Mouse (Mus musculus): ENCODE results near the gene Fry. TPM values are rescaled to one million over a fixed set of nuclear protein-coding genes. Genes with fewer than 3 reads are reported as not detected.

The Fry gene
- total and polyA plus RNA-seq, 2 experiments from 2014 or later = 47.6 to 130 TPM

DNA sequence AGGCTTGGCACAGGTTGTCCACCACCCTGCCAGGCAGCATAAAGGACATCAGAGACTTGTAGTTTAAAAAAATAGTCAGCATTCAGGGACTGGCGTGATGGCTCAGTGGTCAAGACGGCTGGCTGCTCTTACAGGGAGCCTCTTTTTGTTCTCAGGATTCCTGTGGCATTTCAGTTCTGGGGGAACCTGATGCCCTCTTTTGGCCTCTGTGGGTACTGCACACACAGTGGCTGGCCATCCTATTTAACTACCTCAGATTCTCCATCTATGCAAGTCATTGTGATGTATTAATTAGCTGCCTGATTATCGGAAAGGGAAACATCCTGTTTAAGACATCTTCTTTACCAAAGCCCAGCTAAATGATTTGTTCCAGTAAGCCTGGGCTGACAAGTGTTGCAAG lies 128.3 kb downstream of the Fry start:
- WGBS = 67% methylated on average over 3 of the region's 3 CpGs
- Histone ChIP-seq H3K27ac (ENCODE audit: low read depth, low read length) (no peak overlapping the region), H3K4me2 (ENCODE audit: low read depth) (no peak overlapping the region), H3K9ac (no peak overlapping the region), H3K27me3 (ENCODE audit: insufficient read depth, low read length) (no peaks in the 10 kb centered on the region), H3K9me3 (ENCODE audit: low read length) (no peaks in the 10 kb centered on the region), H3K4me1 (ENCODE audit: insufficient read depth) (no peaks in the 10 kb centered on the region), H3K36me3 (ENCODE audit: insufficient read depth) (no peaks in the 10 kb centered on the region), H3K4me3 (ENCODE audit: low read depth, low read length) (no peak overlapping the region)
- TF ChIP-seq CTCF (IDR thresholded peaks at IDR 0.05; ENCODE audit: low read depth) = peak; percentile 49; the same call in 1 of the 2 replicates
- ATAC-seq (no peak), DNase-seq (no peak)

DNA sequence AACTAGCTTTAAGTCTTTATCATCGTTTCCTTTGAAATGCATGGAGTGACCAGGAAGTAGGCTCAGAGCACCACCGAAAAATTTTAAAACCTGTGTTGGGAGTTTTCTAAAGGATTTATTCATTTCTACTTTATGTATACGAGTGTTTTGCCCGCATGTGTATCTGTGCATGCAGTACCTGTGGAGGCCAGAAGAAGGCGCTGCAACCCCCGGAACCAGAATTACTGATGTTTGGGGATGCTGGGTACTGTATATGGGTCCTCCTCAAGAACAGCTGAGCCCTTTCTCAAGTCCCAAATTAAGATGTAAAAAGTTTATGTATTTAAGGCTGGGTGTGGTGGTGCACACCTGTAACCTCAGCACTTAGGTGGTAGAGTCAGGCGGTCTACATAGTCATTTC lies 139.3 kb downstream of the Fry start:
- H3K4me2 ChIP-seq (ENCODE audit: low read depth) = no peak overlapping the region
- no peaks in the 10 kb centered on the region for H3K36me3 ChIP-seq (ENCODE audit: insufficient read depth)
- no peaks in the 10 kb centered on the region for H3K9me3 ChIP-seq (ENCODE audit: low read length)
- peak overlapping the region; percentile 98; the same call in 1 of the 2 replicates for H3K27ac ChIP-seq (ENCODE audit: low read depth, low read length)
- DNase-seq (peak; percentile 24), ATAC-seq (no peak)
- H3K9ac ChIP-seq = no peak overlapping the region
- no peaks in the 10 kb centered on the region for H3K27me3 ChIP-seq (ENCODE audit: insufficient read depth, low read length)
- 87% methylated on average over 7 of the region's 7 CpGs for WGBS
- no peak overlapping the region for H3K4me3 ChIP-seq (ENCODE audit: low read depth, low read length)
- no peaks in the 10 kb centered on the region for H3K4me1 ChIP-seq (ENCODE audit: insufficient read depth)
- TF ChIP-seq CTCF (IDR thresholded peaks at IDR 0.05; ENCODE audit: low read depth) = peak; percentile 51

DNA sequence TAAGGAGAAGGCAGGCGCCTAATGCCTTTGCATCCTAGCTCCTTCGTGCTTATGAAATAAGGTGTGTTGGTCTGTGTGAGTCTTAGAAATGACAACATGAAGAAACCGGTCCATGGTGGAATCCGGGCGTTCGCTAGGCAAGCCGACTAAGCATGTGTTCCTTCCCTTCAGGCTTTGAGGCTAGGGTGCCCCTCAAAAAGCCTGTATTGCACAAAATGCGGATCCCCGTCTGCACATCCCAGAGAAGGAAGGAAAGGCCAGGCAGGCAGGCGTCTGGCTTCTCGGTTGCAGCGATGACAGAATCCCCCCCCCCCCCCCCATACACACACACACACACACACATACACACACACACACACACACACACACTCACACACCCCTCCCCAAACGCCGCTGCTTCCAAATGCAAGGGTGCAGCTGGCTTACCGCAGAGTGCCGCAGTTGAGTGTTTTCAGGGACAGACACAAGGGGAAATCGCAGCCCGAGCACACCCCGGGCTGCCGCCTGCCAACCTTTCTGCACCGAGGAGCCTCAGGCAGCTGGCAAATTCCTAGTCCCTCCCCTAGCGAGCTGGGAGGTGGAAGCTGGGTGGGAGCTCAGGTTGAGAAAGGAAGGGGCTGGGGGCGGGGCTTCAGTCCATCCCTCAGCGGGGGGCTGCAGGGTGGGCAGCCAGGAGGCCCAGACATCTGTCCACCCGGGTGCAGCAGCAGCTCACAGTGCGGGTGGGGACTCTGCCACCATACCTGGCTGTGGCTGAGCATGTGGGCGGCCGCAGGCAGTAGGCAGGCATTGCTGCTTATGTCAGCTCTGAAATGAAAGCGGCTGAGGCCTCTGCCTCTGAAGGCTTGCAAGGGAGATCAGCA lies 141.0 kb downstream of the Fry start:
- peak overlapping the region; percentile 98 for H3K27ac ChIP-seq (ENCODE audit: low read depth, low read length)
- DNase-seq = peak; percentile 90
- H3K36me3 ChIP-seq (ENCODE audit: insufficient read depth) = no peaks in the 10 kb centered on the region
- H3K9me3 ChIP-seq (ENCODE audit: low read length) = no peaks in the 10 kb centered on the region
- H3K4me1 ChIP-seq (ENCODE audit: insufficient read depth) = 0 out of 2 replicates have a peak, but pooled peaks cover 7% of the 10 kb centered on the region
- 1% methylated on average over 26 of the region's 29 CpGs for WGBS
- no peak for TF ChIP-seq CTCF (IDR thresholded peaks at IDR 0.05; ENCODE audit: low read depth)
- peak overlapping the region; percentile 90 for H3K9ac ChIP-seq
- ATAC-seq = peak; percentile 91
- H3K4me2 ChIP-seq (ENCODE audit: low read depth) = peak overlapping the region; percentile 68
- H3K4me3 ChIP-seq (ENCODE audit: low read depth, low read length) = peak overlapping the region; percentile 60
- H3K27me3 ChIP-seq (ENCODE audit: insufficient read depth, low read length) = no peaks in the 10 kb centered on the region

DNA sequence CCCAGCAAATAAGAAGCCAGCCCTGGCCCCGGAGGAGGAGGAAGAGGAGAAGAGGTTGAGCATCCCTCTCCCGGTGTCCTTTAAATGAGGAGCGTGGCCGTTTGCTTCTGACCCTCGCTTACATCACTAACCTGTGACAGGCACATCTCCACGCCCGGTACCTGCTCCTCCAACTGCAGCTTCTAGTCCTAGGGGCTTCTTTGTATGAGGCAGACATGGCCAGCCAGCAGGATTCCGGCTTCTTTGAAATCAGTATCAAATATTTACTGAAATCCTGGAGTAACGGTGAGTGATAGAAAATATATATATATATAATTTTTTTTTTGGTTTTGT lies 141.6 kb downstream of the Fry start:
- no peak for TF ChIP-seq CTCF (IDR thresholded peaks at IDR 0.05; ENCODE audit: low read depth)
- WGBS = 20% methylated on average over 9 of the region's 9 CpGs
- Histone ChIP-seq H3K27ac (ENCODE audit: low read depth, low read length) (peak overlapping the region; percentile 98), H3K4me3 (ENCODE audit: low read depth, low read length) (peak overlapping the region; percentile 60), H3K9me3 (ENCODE audit: low read length) (no peaks in the 10 kb centered on the region), H3K4me1 (ENCODE audit: insufficient read depth) (0 out of 2 replicates have a peak, but pooled peaks cover 7% of the 10 kb centered on the region), H3K4me2 (ENCODE audit: low read depth) (peak overlapping the region; percentile 68), H3K36me3 (ENCODE audit: insufficient read depth) (no peaks in the 10 kb centered on the region), H3K9ac (peak overlapping the region; percentile 90), H3K27me3 (ENCODE audit: insufficient read depth, low read length) (no peaks in the 10 kb centered on the region)
- peak; percentile 38 for ATAC-seq
- no peak for DNase-seq

DNA sequence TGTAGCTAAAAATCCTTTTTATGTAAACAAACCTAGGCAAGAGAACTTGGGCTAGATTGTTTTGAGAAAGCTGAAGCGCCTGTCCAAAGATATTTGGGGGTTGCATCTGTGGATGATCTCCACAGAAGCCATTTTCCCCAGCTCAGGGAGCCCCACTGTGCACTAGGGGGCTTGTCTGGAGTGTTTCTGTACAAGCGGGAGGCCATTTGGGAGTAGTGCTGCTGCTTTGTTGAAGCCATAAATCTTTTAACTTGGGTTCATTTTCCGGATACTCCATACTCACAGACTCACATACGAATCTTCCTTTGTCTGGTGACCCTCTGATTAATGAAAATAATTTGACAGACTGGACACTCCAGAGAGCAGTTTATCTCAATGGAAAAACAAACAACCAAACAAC lies 142.9 kb downstream of the Fry start:
- ATAC-seq (no peak), DNase-seq (peak; percentile 42)
- Histone ChIP-seq H3K27ac (ENCODE audit: low read depth, low read length) (peak overlapping the region; percentile 62), H3K9me3 (ENCODE audit: low read length) (no peaks in the 10 kb centered on the region), H3K27me3 (ENCODE audit: insufficient read depth, low read length) (no peaks in the 10 kb centered on the region), H3K9ac (peak overlapping the region; percentile 90), H3K4me3 (ENCODE audit: low read depth, low read length) (peak overlapping the region; percentile 60), H3K4me1 (ENCODE audit: insufficient read depth) (0 out of 2 replicates have a peak, but pooled peaks cover 7% of the 10 kb centered on the region), H3K4me2 (ENCODE audit: low read depth) (peak overlapping the region; percentile 68), H3K36me3 (ENCODE audit: insufficient read depth) (no peaks in the 10 kb centered on the region)
- 0 out of 2 replicates have a peak, but pooled peaks have one; percentile 16 for TF ChIP-seq CTCF (IDR thresholded peaks at IDR 0.05; ENCODE audit: low read depth)
- WGBS = 39% methylated on average over 4 of the region's 4 CpGs

DNA sequence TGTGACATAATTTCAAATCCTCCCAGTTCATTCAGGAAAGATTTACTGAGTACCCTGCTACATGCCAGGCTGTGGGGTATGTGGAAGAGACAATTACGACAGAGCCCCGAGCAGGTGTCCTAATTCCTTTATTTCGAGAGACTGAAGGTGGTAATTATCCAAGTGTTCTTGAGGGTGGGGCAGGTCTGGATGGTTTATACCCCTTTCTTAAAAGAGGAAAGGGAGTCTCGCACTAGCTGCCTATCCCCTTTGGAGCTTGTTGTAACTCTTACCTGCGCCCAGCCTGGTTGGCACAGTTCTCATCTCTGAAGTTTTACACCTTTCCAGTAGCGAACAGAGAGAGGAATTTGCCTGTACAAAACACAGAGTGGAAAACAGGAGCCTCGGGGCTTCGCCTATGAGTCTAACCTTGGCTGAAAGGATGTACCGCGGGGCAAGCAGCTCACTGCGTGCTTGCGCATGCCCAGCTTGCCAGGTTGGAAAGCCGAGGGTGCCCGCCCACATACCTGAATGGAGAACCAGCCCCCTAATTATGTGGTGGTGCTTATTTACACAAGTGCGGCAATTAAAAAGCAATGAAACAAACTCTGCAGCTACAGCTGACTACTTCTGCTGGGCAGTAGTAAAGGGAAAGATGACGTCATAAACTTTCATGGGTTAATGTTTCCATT lies 143.7 kb downstream of the Fry start:
- WGBS = 56% methylated on average over 16 of the region's 16 CpGs
- peak overlapping the region; percentile 62 for H3K27ac ChIP-seq (ENCODE audit: low read depth, low read length)
- no peaks in the 10 kb centered on the region for H3K9me3 ChIP-seq (ENCODE audit: low read length)
- TF ChIP-seq CTCF (IDR thresholded peaks at IDR 0.05; ENCODE audit: low read depth) = no peak
- peak overlapping the region; percentile 68 for H3K4me2 ChIP-seq (ENCODE audit: low read depth)
- H3K4me1 ChIP-seq (ENCODE audit: insufficient read depth) = 0 out of 2 replicates have a peak, but pooled peaks cover 7% of the 10 kb centered on the region
- ATAC-seq = no peak
- peak overlapping the region; percentile 60 for H3K4me3 ChIP-seq (ENCODE audit: low read depth, low read length)
- H3K9ac ChIP-seq = peak overlapping the region; percentile 90
- DNase-seq = peak; percentile 12
- no peaks in the 10 kb centered on the region for H3K36me3 ChIP-seq (ENCODE audit: insufficient read depth)
- no peaks in the 10 kb centered on the region for H3K27me3 ChIP-seq (ENCODE audit: insufficient read depth, low read length)

DNA sequence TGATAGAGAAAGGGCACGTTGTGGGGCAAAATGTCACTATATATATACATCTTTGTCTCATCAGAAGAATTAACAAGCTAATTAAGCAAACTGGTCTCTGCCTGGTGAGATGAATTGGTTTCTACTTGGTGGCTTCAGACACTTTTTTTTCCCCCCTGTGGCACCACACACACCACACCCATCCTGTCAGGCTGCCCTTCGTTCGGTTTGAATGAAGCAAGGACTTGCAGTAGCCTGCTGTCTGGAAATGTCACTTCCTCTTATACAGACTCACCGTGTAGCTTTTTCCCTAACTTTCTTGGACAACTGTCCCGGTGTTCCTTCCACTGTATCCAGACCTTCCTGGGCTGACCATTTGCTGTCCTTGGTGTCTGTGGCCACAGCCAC lies 144.3 kb downstream of the Fry start:
- Histone ChIP-seq H3K4me1 (ENCODE audit: insufficient read depth) (0 out of 2 replicates have a peak, but pooled peaks cover 7% of the 10 kb centered on the region), H3K4me2 (ENCODE audit: low read depth) (peak overlapping the region; percentile 68), H3K27me3 (ENCODE audit: insufficient read depth, low read length) (no peaks in the 10 kb centered on the region), H3K4me3 (ENCODE audit: low read depth, low read length) (peak overlapping the region; percentile 60), H3K27ac (ENCODE audit: low read depth, low read length) (no peak overlapping the region), H3K9ac (peak overlapping the region; percentile 90; the same call in 1 of the 2 replicates), H3K9me3 (ENCODE audit: low read length) (no peaks in the 10 kb centered on the region), H3K36me3 (ENCODE audit: insufficient read depth) (no peaks in the 10 kb centered on the region)
- DNase-seq (no peak), ATAC-seq (no peak)
- WGBS = 48% methylated on average over 5 of the region's 5 CpGs
- TF ChIP-seq CTCF (IDR thresholded peaks at IDR 0.05; ENCODE audit: low read depth) = no peak
